Mouse (Mus musculus) fibroblast of lung, adult 2 months (primary cell): Measurements from ENCODE around the gene Uimc1.

Experiments used
- DNase-seq: peaks from one replicate; pipeline ENCODE4 v3.0.0-alpha.2; 2011; ENCODE audit warnings: low read depth

Uimc1 gene

GRCm38 (mm10) chr13:54994576-54994975 lies 105.5 kb downstream of the Uimc1 start:
- DNase-seq, result no peak

DNA sequence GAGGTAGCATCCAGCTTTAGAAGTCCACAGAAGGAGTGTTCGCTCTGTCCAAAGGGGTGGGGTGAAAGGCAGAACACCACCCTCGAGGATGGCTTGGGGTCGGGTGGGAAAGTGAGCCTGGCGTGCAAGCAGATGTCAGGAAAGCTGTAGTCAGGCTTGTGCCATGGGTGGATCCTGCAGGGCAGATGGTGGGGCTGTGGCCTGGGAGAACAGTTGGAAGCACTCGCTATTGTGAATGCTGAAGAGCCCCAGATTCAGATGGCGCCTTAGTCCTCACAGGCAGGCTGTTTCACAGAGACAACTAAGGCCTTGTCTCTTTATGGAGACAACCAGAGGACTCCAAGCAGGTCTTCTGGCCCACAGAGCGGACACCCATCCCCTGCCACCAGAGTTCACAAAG lies 107.9 kb downstream of the Uimc1 start:
- DNase-seq, result no peak

DNA sequence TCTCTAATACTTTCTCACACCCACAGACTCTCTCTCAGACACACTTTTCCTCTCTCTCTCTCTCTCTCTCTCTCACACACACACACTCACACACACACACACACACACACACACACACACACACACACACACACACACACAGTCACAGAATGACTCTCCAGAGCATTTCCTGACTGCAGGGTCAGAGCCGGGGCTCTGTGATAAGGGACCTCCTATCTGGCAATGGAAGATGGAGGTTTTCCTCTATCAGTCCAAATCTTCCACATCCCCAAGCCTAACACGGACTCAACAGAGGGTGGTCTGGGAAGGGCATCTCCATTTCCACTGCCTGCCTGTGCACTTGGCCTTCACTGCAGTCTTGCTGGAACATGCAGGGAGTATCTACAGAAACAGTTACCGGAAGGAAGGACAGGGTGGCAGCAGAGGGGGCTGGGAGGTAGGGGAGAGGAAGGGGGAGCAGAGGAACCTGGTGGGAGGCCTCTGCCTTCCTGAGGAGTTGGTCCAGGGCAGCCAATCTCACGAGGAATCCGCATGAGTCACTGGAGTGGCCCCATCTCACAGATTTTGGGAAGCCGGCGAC lies 111.8 kb downstream of the Uimc1 start:
- no peak for DNase-seq

- DNase-seq, result no peak
These were observed 112.7 kb downstream of the Uimc1 start for GRCm38 (mm10) chr13:54987405-54987804.

DNA sequence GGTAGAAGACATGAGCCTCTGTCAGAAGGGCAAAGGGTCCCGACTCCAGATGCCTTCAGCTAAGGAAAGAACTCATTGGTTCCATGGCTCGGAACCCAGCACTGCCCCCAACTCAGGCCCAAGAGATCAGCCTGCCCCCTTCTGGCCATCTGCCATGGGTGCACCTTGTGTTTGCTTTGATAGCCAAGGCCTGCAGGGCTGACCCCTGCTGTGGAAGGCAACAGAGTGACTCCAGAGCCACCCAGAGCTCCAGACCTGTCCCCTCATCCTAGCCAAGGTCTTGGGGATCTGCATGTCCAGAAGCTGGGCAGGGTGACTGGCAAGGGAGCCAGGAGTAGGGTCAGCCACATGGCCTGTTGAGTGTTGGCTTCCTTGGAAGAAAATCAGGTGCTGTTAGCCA lies 116.5 kb downstream of the Uimc1 start:
- no peak for DNase-seq

DNA sequence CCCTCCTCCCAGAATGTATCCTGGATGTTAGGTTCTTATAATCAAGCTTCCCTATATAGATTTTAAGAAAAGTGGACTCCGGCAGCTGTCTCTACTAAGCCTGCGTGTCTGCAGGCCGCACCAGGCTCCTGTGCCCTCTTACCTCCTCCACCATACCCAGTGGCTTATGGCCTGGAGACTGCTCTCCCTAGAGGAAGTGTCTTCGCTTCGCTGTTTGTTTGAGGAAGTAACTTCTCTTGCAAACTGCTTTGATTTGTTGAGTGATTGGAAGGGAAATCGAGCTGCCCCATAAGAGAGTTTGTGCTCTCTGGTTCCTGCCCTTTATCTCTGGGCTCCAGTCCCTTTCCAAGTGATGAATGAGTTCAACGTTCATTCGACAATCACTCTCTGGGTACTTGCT lies 117.1 kb downstream of the Uimc1 start:
- DNase-seq, result no peak

DNA sequence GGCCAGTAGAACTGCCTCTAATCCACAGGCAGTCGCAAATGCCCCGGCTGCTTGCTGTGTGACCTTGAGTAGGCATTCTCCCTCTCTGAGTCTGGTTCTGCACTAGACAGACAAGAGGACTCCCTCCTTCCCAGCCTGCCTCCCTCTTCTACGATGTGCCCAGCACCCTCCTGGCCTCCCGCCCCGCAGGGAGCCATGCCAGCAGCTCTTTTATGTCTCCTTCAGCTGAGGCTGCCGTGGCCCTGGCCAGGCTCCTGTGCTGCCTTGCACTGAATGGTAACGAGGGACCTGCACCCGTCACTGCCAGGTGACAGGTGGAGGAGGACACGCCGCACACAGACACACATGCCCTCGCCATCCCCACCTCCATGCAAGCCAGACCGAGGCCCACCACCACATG lies 119.1 kb downstream of the Uimc1 start:
- DNase-seq, result no peak

DNA sequence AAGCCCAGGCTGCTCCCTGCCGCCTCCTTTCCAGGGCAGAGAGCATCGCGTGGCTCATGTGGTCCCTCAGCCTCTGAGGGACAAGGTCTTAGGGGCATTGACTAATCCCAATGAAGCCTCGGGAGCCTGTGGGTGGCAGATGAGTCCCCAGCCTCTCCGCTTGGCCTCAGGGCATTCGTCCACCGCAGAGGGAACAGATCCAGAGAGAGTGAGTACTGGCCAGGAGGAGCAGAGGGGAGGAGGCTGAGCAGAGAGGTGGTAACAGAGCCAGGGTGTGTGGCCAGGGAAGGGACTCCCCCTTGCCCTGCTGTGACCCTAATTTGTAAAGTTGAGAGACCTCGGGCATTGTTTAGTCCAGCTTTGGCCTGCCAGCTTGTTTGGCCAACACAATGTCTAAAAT lies 121.3 kb downstream of the Uimc1 start:
- no peak for DNase-seq
